Mouse (Mus musculus): ENCODE results near the gene Naa50. TPM values are rescaled to one million over a fixed set of nuclear protein-coding genes. Genes with fewer than 3 reads are reported as not detected.

Naa50 gene
- polyA plus RNA-seq, 1 experiment from 2014 or later = 99.0 TPM

DNA sequence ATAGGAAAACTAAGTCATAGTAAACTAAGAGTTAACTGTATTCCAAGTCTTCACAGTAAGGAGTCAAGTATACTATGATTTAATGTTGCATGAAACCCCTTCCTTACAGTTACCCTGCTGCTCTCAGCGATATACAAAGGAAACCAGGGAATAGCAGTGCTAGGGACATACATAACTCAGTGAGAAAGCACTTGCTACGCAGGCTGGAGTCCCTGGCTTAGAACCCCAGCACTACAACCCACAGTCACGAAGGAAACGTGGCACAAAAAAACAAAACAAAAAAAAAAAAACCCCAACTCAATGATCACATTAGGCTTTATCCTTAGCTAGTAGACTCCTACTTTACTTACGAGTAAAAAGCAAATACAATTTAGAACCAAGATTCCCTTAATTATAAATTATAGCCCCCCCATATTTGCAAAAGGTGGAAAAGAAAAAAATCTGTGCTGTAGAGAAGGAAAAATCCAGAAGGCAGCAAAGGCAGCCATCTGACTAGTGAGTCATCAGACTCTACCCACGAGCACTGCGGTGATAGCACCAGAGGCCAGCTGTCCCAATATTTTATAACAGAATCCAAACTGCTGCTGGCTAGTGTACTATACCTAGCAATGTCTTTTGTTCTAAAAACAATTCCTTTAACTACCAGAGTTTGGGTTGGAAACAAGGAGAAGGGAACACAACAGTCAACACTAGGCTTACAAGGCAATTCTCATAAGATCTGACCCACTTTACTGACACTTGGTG is 16.5 kb upstream of the Naa50 start:
- no peak for ATAC-seq (ENCODE audit: insufficient number of reproducible peaks, low FRiP score, low TSS enrichment, low read depth)
- 76% methylated on average over 7 of the region's 7 CpGs for WGBS
- H3K27ac ChIP-seq (replicated peaks) = no peak overlapping the region

DNA sequence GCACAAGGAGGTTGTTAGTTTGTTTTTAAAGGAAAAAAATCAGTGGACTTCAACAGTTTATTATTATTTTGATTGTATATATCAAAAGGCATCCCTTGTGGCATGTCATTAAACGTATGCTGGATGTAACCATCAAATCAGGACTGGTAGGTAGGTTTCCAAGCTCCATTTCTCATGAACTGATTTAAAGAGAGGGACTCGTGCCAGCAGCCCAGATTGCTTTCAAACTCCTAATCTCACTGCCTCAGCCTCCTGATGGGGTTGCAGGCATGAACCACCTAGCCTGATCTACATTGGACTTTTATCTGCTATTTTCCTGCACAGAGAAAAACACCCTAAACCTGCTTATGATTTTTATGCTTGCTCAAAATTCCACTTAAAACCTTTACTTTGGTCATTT is 15.8 kb upstream of the Naa50 start:
- Histone ChIP-seq H3K4me1 (0 out of 2 replicates have a peak, but pooled peaks cover 2% of the 10 kb centered on the region), H3K36me3 (no peaks in the 10 kb centered on the region), H3K27me3 (no peaks in the 10 kb centered on the region), H3K4me2 (replicated peaks) (no peak overlapping the region), H3K27ac (replicated peaks) (no peak overlapping the region), H3K9ac (no peak overlapping the region), H3K4me3 (replicated peaks) (no peak overlapping the region), H3K9me3 (replicated peaks) (no peaks in the 10 kb centered on the region)
- no peak for ATAC-seq (ENCODE audit: insufficient number of reproducible peaks, low FRiP score, low TSS enrichment, low read depth)
- WGBS = 68% methylated on average over 2 of the region's 2 CpGs

More for the DNA sequence above, 16.5 kb upstream of the Naa50 start:
- no peaks in the 10 kb centered on the region for H3K27me3 ChIP-seq
- no peak overlapping the region for H3K4me2 ChIP-seq (replicated peaks)
- H3K4me3 ChIP-seq (replicated peaks) = no peak overlapping the region
- 0 out of 2 replicates have a peak, but pooled peaks cover 2% of the 10 kb centered on the region for H3K4me1 ChIP-seq
- H3K36me3 ChIP-seq = 0 out of 2 replicates have a peak, but pooled peaks cover 5% of the 10 kb centered on the region
- H3K9ac ChIP-seq = no peak overlapping the region
- H3K9me3 ChIP-seq (replicated peaks) = no peaks in the 10 kb centered on the region

DNA sequence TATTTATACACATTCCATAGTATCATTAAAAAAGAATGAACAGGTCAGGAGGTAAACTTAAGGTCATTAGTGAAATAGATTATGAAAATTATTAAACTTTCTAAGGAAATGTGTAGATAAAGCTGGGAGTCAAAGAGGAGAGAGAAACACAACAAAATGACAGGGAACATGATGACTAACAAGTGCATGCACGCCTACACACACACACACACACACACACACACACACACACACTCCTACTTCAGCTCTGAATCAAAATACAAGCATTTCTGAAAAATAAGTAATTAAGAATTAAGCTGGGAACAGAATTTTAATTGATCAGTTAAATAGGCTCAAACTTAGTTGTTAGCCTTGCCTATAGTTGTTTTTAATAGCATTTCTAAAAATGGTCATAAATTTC is 14.9 kb upstream of the Naa50 start:
- Histone ChIP-seq H3K4me3 (replicated peaks) (no peak overlapping the region), H3K27ac (replicated peaks) (no peak overlapping the region), H3K4me1 (0 out of 2 replicates have a peak, but pooled peaks cover 2% of the 10 kb centered on the region), H3K27me3 (no peaks in the 10 kb centered on the region), H3K9ac (no peak overlapping the region), H3K36me3 (no peaks in the 10 kb centered on the region), H3K4me2 (replicated peaks) (no peak overlapping the region), H3K9me3 (replicated peaks) (no peaks in the 10 kb centered on the region)
- no peak for ATAC-seq (ENCODE audit: insufficient number of reproducible peaks, low FRiP score, low TSS enrichment, low read depth)
- WGBS = 62% methylated on average over 1 of the region's 1 CpGs

DNA sequence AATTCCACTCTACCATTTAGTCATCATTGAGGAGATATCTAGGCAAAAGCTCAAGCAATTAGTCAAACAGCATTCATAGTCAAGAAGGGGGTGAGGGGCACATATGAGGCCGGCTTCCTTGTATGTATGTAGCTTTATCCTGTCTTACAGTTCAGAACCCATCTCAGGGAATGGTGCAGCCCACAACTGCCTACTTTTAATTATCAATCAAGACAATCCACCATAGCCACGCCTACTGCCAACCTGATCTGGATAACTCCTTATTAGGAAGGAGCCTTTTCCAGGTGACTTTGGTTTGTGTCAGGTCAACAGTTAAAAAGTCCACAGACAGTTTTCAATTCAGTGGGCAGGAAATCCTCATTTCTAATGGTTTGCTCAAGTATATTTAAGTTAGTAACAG is 14.2 kb upstream of the Naa50 start:
- Histone ChIP-seq H3K4me1 (0 out of 2 replicates have a peak, but pooled peaks cover 2% of the 10 kb centered on the region), H3K36me3 (no peaks in the 10 kb centered on the region), H3K9ac (no peak overlapping the region), H3K9me3 (replicated peaks) (no peaks in the 10 kb centered on the region), H3K4me2 (replicated peaks) (no peak overlapping the region), H3K4me3 (replicated peaks) (no peak overlapping the region), H3K27me3 (no peaks in the 10 kb centered on the region), H3K27ac (replicated peaks) (no peak overlapping the region)
- ATAC-seq (ENCODE audit: insufficient number of reproducible peaks, low FRiP score, low TSS enrichment, low read depth) = no peak
- WGBS = 83% methylated on average over 2 of the region's 2 CpGs

DNA sequence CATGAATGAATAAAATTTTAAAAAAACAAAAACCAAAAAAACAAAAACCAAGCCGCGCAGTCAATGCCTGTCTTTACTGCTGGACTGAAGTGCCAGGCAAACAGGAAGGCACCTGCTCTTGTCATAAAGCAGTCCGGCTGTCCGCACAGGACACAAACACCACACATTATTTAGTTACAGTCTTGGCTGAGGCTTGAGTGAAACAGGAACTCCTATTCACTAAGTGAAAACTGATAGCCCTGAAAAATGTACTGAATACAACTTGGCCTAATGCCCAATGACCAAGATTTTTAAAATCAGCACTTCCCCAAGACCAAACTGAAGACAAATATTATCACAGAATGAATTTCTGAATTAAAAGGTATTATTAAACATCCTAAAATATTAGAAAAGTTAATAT is 13.2 kb upstream of the Naa50 start:
- 64% methylated on average over 4 of the region's 4 CpGs for WGBS
- H3K27ac ChIP-seq (replicated peaks) = no peak overlapping the region
- no peak overlapping the region for H3K4me3 ChIP-seq (replicated peaks)
- H3K27me3 ChIP-seq = no peaks in the 10 kb centered on the region
- H3K4me2 ChIP-seq (replicated peaks) = no peak overlapping the region
- 0 out of 2 replicates have a peak, but pooled peaks cover 2% of the 10 kb centered on the region for H3K4me1 ChIP-seq
- no peak overlapping the region for H3K9ac ChIP-seq
- no peaks in the 10 kb centered on the region for H3K9me3 ChIP-seq (replicated peaks)
- peak; percentile 47 for ATAC-seq (ENCODE audit: insufficient number of reproducible peaks, low FRiP score, low TSS enrichment, low read depth)
- no peaks in the 10 kb centered on the region for H3K36me3 ChIP-seq

DNA sequence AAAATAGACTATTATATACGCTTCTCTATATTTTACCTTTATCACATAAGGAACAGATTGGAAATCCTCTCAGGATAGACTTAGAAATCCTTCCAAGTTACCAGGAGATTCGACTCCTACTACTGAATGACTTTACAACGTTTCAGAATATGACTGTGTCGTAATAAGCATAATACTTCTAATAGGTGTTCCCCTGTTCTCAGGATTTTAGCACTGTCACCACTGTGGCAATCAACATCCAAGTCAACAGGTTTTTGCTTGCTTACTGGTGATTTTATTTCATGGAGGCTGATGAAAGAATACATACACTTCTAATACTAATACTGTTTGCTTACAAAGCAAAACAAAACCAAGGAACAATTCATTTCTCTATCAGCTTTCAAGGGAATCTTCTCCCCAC is 7.3 kb upstream of the Naa50 start:
- no peak overlapping the region for H3K9ac ChIP-seq
- no peak overlapping the region for H3K4me2 ChIP-seq (replicated peaks)
- H3K27me3 ChIP-seq = no peaks in the 10 kb centered on the region
- H3K36me3 ChIP-seq = no peaks in the 10 kb centered on the region
- no peak overlapping the region for H3K4me3 ChIP-seq (replicated peaks)
- WGBS = 70% methylated on average over 4 of the region's 4 CpGs
- no peak overlapping the region for H3K27ac ChIP-seq (replicated peaks)
- H3K9me3 ChIP-seq (replicated peaks) = no peaks in the 10 kb centered on the region
- H3K4me1 ChIP-seq = 0 out of 2 replicates have a peak, but pooled peaks cover 4% of the 10 kb centered on the region
- no peak for ATAC-seq (ENCODE audit: insufficient number of reproducible peaks, low FRiP score, low TSS enrichment, low read depth)

DNA sequence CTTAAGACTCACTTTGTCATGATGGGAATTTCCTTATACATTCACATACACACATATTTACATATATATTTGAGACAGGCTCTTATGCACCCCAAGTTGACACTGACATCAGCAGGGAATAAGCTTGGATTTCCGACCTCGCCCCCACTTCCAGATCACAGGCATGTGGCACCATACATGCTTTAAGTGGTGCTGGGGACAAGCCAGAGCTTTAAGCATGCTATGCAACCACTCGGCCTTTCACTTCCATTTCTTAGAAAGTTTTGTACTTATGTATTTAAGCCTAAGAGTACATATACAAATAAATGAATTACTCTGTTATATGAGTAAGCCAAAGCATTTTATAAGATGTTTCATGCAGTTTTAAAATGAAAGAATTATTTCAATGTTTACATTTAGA is 6.4 kb upstream of the Naa50 start:
- no peak overlapping the region for H3K4me2 ChIP-seq (replicated peaks)
- H3K27me3 ChIP-seq = no peaks in the 10 kb centered on the region
- H3K36me3 ChIP-seq = no peaks in the 10 kb centered on the region
- H3K9me3 ChIP-seq (replicated peaks) = no peaks in the 10 kb centered on the region
- no peak for ATAC-seq (ENCODE audit: insufficient number of reproducible peaks, low FRiP score, low TSS enrichment, low read depth)
- H3K27ac ChIP-seq (replicated peaks) = no peak overlapping the region
- WGBS = 80% methylated on average over 3 of the region's 3 CpGs
- H3K4me1 ChIP-seq = peaks cover 4% of the 10 kb centered on the region; the same call in 1 of the 2 replicates
- no peak overlapping the region for H3K4me3 ChIP-seq (replicated peaks)
- no peak overlapping the region for H3K9ac ChIP-seq

DNA sequence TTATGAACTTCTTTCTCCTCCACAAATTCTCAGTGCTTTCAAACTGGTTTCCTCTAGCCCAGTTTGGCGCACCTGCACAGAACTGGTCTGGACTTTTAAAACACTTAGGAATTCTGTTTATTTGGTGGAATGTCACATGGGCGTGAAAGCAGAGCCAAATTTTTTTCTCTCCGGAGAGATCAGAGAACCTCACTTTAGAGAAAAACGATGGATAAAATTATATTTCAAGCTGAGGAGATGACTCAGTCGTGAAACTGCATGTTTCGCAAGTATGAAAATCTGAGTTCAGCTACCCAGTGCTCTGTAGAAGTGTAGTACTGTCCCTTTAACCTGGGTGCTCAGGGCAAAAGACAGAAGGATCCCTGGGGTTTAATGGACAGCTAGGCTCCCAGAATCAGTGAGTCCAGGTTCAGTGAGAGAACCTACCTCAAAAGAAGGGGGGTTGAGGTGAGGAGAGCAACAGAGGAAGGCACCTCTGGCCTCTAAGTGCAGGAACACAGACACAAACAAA is 3.1 kb upstream of the Naa50 start:
- 74% methylated on average over 6 of the region's 6 CpGs for WGBS
- Histone ChIP-seq H3K9me3 (replicated peaks) (no peaks in the 10 kb centered on the region), H3K9ac (no peak overlapping the region), H3K4me2 (replicated peaks) (no peak overlapping the region), H3K4me3 (replicated peaks) (no peak overlapping the region), H3K4me1 (peaks cover 6% of the 10 kb centered on the region), H3K27ac (replicated peaks) (no peak overlapping the region), H3K36me3 (no peaks in the 10 kb centered on the region), H3K27me3 (no peaks in the 10 kb centered on the region)
- no peak for ATAC-seq (ENCODE audit: insufficient number of reproducible peaks, low FRiP score, low TSS enrichment, low read depth)

DNA sequence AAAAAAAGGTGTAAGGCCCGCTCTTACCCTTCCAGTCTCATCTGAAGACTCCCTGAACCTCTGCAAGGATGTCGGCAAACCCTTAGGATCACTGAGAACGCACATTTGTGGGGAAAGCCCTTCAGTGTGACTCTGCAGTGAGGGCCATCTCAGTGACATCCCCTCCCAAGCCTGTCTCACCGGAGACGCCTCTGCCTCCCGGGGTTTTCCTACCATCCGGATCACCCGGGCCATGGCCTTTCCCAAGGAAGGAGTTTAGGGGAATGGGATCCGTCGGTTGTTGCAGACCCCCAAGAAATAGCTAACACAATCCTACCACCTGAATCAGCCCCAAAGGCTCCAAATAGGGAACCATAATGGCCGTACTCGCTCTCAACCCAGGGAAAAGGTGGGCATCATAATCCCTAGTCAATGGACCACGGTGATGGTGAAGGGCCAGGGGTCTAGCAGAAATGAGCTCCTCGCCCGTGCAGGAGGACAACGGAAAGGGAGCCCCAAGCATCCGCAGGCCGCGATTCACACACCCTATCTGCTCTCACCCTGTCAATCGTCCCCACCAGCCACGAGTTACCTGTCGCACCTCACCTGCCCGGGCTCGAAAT is 1.2 kb upstream of the Naa50 start:
- no peaks in the 10 kb centered on the region for H3K27me3 ChIP-seq
- H3K9me3 ChIP-seq (replicated peaks) = no peaks in the 10 kb centered on the region
- H3K27ac ChIP-seq (replicated peaks) = peak overlapping the region; percentile 99
- H3K4me1 ChIP-seq = peaks cover 8% of the 10 kb centered on the region
- H3K9ac ChIP-seq = peak overlapping the region; percentile 93
- H3K4me2 ChIP-seq (replicated peaks) = peak overlapping the region; percentile 88
- no peaks in the 10 kb centered on the region for H3K36me3 ChIP-seq
- WGBS = under 1% methylated on average over 24 of the region's 24 CpGs
- H3K4me3 ChIP-seq (replicated peaks) = peak overlapping the region; percentile 98
- ATAC-seq (ENCODE audit: insufficient number of reproducible peaks, low FRiP score, low TSS enrichment, low read depth) = peak; percentile 7; the same call in 1 of the 2 replicates

DNA sequence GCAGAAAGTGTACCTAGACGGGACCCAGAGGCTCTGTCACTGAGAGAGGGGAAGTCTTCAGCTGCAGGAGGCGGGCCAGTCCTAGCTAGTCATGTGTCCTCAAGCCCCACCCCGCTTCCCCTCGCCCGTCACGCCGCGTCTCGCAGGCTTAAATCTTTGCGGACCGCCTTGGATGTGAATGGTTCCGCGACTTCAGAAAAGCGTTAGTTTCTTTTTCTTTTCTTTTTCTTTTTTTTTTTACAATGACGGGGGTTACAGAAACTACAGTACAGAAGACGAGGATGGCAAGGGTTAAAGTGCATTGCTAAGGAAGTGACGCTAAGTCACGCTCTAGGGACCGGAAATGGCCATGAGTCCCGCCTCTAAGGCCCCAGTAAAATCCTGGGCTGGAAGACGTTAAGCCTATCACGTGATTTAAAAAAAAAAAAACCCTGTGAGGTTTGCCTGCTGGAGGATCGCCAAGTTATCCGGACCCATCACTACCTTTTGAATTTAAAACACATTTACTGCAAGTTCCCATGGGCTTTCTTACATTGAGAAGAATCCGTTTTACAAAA is 573 bp upstream of the Naa50 start:
- peak overlapping the region; percentile 93 for H3K9ac ChIP-seq
- H3K27me3 ChIP-seq = no peaks in the 10 kb centered on the region
- WGBS = under 1% methylated on average over 25 of the region's 25 CpGs
- H3K4me3 ChIP-seq (replicated peaks) = peak overlapping the region; percentile 98
- no peaks in the 10 kb centered on the region for H3K36me3 ChIP-seq
- H3K4me2 ChIP-seq (replicated peaks) = peak overlapping the region; percentile 88
- peak overlapping the region; percentile 99 for H3K27ac ChIP-seq (replicated peaks)
- ATAC-seq (ENCODE audit: insufficient number of reproducible peaks, low FRiP score, low TSS enrichment, low read depth) = peak; percentile 91
- H3K9me3 ChIP-seq (replicated peaks) = no peaks in the 10 kb centered on the region
- peaks cover 8% of the 10 kb centered on the region for H3K4me1 ChIP-seq

DNA sequence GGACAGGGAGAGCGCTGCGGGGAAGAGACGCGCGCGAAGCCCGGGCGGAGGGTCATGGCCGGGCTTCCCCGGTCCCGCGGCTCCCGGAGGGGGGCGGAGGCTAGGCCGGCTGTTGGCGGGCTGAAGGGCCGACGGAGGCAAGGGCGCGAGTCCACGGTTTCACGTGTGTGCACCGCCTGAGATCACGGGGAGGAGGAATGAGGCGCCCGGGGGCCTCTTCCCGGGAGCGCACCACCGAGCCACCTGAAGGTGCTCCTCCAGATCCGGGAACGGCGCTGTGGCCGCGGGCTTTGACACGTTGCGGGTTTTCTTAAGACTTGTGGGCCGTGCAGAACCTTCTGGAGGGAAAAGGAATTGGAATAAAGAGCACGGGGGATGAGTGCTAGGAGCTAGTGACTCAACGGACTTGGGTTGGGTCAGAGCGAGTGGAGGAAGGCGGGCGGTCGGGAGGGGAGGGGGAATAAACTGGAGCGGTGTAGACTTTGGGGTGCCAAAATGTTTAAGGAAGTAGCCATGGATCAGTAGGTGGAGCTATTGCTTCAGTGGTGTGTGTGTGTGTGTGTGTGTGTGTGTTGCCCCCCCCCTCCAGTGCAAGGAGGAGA is 657 bp downstream of the Naa50 start:
- under 1% methylated on average over 44 of the region's 44 CpGs for WGBS
- Histone ChIP-seq H3K9ac (peak overlapping the region; percentile 93), H3K4me3 (replicated peaks) (peak overlapping the region; percentile 98), H3K4me1 (peaks cover 8% of the 10 kb centered on the region), H3K36me3 (no peaks in the 10 kb centered on the region), H3K27me3 (no peaks in the 10 kb centered on the region), H3K4me2 (replicated peaks) (peak overlapping the region; percentile 51), H3K9me3 (replicated peaks) (no peaks in the 10 kb centered on the region), H3K27ac (replicated peaks) (peak overlapping the region; percentile 99)
- peak; percentile 73 for ATAC-seq (ENCODE audit: insufficient number of reproducible peaks, low FRiP score, low TSS enrichment, low read depth)
